ENCODE assay signal across 9 mouse cellular contexts in the genomic region with DNA sequence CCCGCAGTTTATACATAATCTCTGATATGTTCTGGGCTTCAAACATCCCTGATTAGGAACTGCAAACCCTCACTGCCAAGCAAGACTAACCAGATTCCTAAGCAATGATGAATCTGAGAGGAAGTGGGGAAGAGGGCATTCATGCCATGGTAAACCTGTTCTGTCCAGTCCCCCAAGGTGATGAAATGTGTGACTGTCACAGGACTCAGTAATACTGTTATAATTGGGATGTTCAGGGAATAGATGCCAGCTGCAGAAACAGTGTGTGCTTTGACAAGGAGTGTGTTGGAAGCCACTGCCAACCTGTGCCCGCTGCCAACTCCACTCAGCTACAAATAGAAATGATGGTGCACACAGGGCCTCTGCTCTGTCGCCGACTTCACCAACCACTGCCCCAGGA.
DNase-seq lines count a peak whose midpoint lies in the region; ATAC-seq and TF ChIP-seq lines count a peak whose summit lies in the region.
"Had no signal": no experiment of that assay in that cellular context is flagged by ENCODE, and none has a peak within 500 bp of the region (broad histone marks: within the 10 kb centered on the region; RNA-seq: fewer than 3 reads in every experiment).

No protein-coding gene starts in this region.

- DNase-seq in heart, adult 2 months: peak; percentile 59 to 81
- DNase-seq in heart, embryonic 10.5 days (ENCODE audit: low spot score): no peak
- peak; percentile 17 to 29 for DNase-seq in cerebellum, postnatal 36 days
- peak; percentile 88 to 90 for DNase-seq in heart, postnatal 10 days
- peak; percentile 23 for DNase-seq in right cerebral cortex, adult 18-20 months
- no peak for DNase-seq in adrenal gland, adult 8-10 months
- DNase-seq in midbrain, embryonic 14.5 days: no peak
- DNase-seq in limb, embryonic 10.5 days (ENCODE audit: low spot score): no peak

- no peak overlapping the region for H3K9ac ChIP-seq in heart, adult 2 months (ENCODE audit: low read depth, low read length)
- H3K9ac ChIP-seq in midbrain, embryonic 14.5 days (replicated peaks; ENCODE audit: low read length): no peak overlapping the region
- H3K9ac ChIP-seq: liver, embryonic 14.5 days had no signal

- H3K9me3 ChIP-seq in heart, embryonic 10.5 days: no peaks in the 10 kb centered on the region
- H3K9me3 ChIP-seq in midbrain, embryonic 14.5 days (ENCODE audit: control insufficient read depth, low read length): no peaks in the 10 kb centered on the region
- H3K9me3 ChIP-seq in limb, embryonic 10.5 days (replicated peaks): no peaks in the 10 kb centered on the region

- intact Hi-C loops in heart, adult 2 months (cut with DNase I): loop anchor here (2.0 to 10.0 kb wide), 4 partner anchors 130 to 468 kb away; no protein-coding TSS in a partner anchor
- intact Hi-C loops in heart, postnatal 10 days (cut with DNase I): loop anchor here (10.0 kb wide), 1 partner anchor 240 kb away; no protein-coding TSS in a partner anchor

- peak; percentile 94 for TF ChIP-seq EP300 in heart, adult 2 months (IDR thresholded peaks at IDR 0.05; ENCODE audit: insufficient read depth, low read depth, low read length)

- H3K36me3 ChIP-seq in heart, adult 2 months (ENCODE audit: control insufficient read depth, insufficient read depth, low read length): peaks cover 2% of the 10 kb centered on the region
- no peaks in the 10 kb centered on the region for H3K36me3 ChIP-seq in heart, embryonic 10.5 days
- no peaks in the 10 kb centered on the region for H3K36me3 ChIP-seq in midbrain, embryonic 14.5 days (ENCODE audit: control insufficient read depth, insufficient read depth, low read length)
- no peaks in the 10 kb centered on the region for H3K36me3 ChIP-seq in limb, embryonic 10.5 days

- ATAC-seq in midbrain, embryonic 14.5 days (ENCODE audit: low FRiP score, low TSS enrichment): no peak

- H3K27me3 ChIP-seq in heart, adult 2 months (ENCODE audit: control insufficient read depth, insufficient read depth, low read length): no peaks in the 10 kb centered on the region
- no peaks in the 10 kb centered on the region for H3K27me3 ChIP-seq in heart, embryonic 10.5 days (ENCODE audit: insufficient read depth, poor library complexity, severe bottlenecking)
- no peaks in the 10 kb centered on the region for H3K27me3 ChIP-seq in midbrain, embryonic 14.5 days (ENCODE audit: control insufficient read depth, insufficient read depth, low read length)
- H3K27me3 ChIP-seq in limb, embryonic 10.5 days (ENCODE audit: low read depth, poor library complexity, severe bottlenecking): no peaks in the 10 kb centered on the region

- TF ChIP-seq POLR2A in heart, adult 2 months (IDR thresholded peaks at IDR 0.05; ENCODE audit: insufficient read depth, low read depth, low read length): peak; percentile 45; the same call in 1 of the 2 replicates

- H3K79me2 ChIP-seq in heart, adult 2 months (replicated peaks; ENCODE audit: control insufficient read depth, insufficient read depth, low read length): no peaks in the 10 kb centered on the region

- H3K4me1 ChIP-seq in heart, adult 2 months (ENCODE audit: control insufficient read depth, insufficient read depth, low read length): peaks cover 2% of the 10 kb centered on the region
- H3K4me1 ChIP-seq in heart, embryonic 10.5 days: no peaks in the 10 kb centered on the region
- H3K4me1 ChIP-seq in midbrain, embryonic 14.5 days (ENCODE audit: control insufficient read depth, insufficient read depth, low read length): no peaks in the 10 kb centered on the region
- no peaks in the 10 kb centered on the region for H3K4me1 ChIP-seq in limb, embryonic 10.5 days

- 54% methylated on average over 4 of the region's 4 CpGs for WGBS in heart, adult 2 months
- 79% methylated on average over 4 of the region's 4 CpGs for WGBS in heart, embryonic 10.5 days
- WGBS in midbrain, embryonic 14.5 days: 92% methylated on average over 4 of the region's 4 CpGs
- WGBS in limb, embryonic 10.5 days: 97% methylated on average over 4 of the region's 4 CpGs

- TF ChIP-seq CTCF in heart, adult 2 months (IDR thresholded peaks at IDR 0.05): no peak

- no peak overlapping the region for H3K4me2 ChIP-seq in midbrain, embryonic 14.5 days (ENCODE audit: low read length)

- H3K4me3 ChIP-seq in heart, adult 2 months: no peak overlapping the region
- no peak overlapping the region for H3K4me3 ChIP-seq in heart, embryonic 10.5 days
- no peak overlapping the region for H3K4me3 ChIP-seq in midbrain, embryonic 14.5 days (replicated peaks; ENCODE audit: low read depth, low read length)
- no peak overlapping the region for H3K4me3 ChIP-seq in limb, embryonic 10.5 days

- peak overlapping the region; percentile 77 for H3K27ac ChIP-seq in heart, adult 2 months
- H3K27ac ChIP-seq in heart, embryonic 10.5 days: no peak overlapping the region
- no peak overlapping the region for H3K27ac ChIP-seq in midbrain, embryonic 14.5 days (replicated peaks; ENCODE audit: low read depth, low read length)
- no peak overlapping the region for H3K27ac ChIP-seq in limb, embryonic 10.5 days
- H3K27ac ChIP-seq: liver, embryonic 14.5 days had no signal

Comparison
In these comparisons a context has a peak if more than half of its experiments do, and no peak if none do; other contexts are left out.
1. DNase-seq: peak in heart, adult 2 months (2 of 2), cerebellum, postnatal 36 days (2 of 2), heart, postnatal 10 days (2 of 2) and right cerebral cortex, adult 18-20 months (single experiment); none in heart, embryonic 10.5 days (single experiment), adrenal gland, adult 8-10 months (single experiment), midbrain, embryonic 14.5 days (single experiment) and limb, embryonic 10.5 days (single experiment).